Mouse (Mus musculus) kidney, embryonic 15.5 days (tissue): ENCODE data around the gene Tbx10. TPM values are rescaled to one million over a fixed set of nuclear protein-coding genes. Genes with fewer than 3 reads are reported as not detected.
"Not testable (repeated sequence)": the region's sequence is repeated elsewhere in the genome, so short reads cannot be mapped to it uniquely, and the experiment has no call there.

Experiments used
- ATAC-seq: fragments of 200-750 bp; cut with Nextera tagmentation; replicated peaks from 2 replicates; pipeline ENCODE4 v1.8.0; 2017; ENCODE audit warnings: moderate TSS enrichment; ENCODE audit not compliant: low FRiP score
- H3K27ac ChIP-seq: fragments of 300-500 bp; sonication (generic); 2 replicates; pipeline ENCODE4 v1.5.1; 2015; ENCODE audit warnings: mild to moderate bottlenecking, inconsistent platforms
- H3K27me3 ChIP-seq: fragments of 300-500 bp; sonication (generic); 2 replicates; pipeline ENCODE4 v1.6.1; 2015; ENCODE audit warnings: inconsistent platforms
- H3K36me3 ChIP-seq: fragments of 300-500 bp; sonication (generic); 2 replicates; pipeline ENCODE4 v1.6.1; 2015; ENCODE audit warnings: inconsistent platforms
- H3K4me1 ChIP-seq: fragments of 300-500 bp; sonication (generic); 2 replicates; pipeline ENCODE4 v1.6.1; 2015; ENCODE audit warnings: inconsistent platforms
- H3K4me2 ChIP-seq: fragments of 300-500 bp; sonication (generic); 2 replicates; pipeline ENCODE4 v1.6.1; 2015; ENCODE audit warnings: moderate library complexity, mild to moderate bottlenecking, inconsistent platforms
- H3K4me3 ChIP-seq: fragments of 300-500 bp; sonication (generic); replicated peaks from 2 replicates; pipeline ENCODE4 v1.5.1; 2015; ENCODE audit warnings: mild to moderate bottlenecking, inconsistent platforms
- H3K9ac ChIP-seq: fragments of 300-500 bp; sonication (generic); 2 replicates; pipeline ENCODE4 v1.6.1; 2015; ENCODE audit warnings: mild to moderate bottlenecking, inconsistent platforms
- H3K9me3 ChIP-seq: fragments of 300-500 bp; sonication (generic); replicated peaks from 2 replicates; pipeline ENCODE4 v1.6.1; 2016; ENCODE audit warnings: inconsistent platforms
- WGBS: fragments of 180-500 bp; shearing (Covaris S2); methylation state at CpG from one replicate; pipeline ENCODE4 v1.1.7; 2015; ENCODE audit warnings: mixed read lengths; 5-methylcytosine and 5-hydroxymethylcytosine counted together
- polyA plus RNA-seq: library from polyadenylated mRNA; unstranded; fragments of >200 nt; fragmentation: Nextera tagmentation; extraction: Ambion mirVana; gene quantifications from 2 replicates; pipeline ENCODE4 v1.2.1, GENCODE M21; 2015

Gene Tbx10
- polyA plus RNA-seq, 1 experiment from 2014 or later: 0.75 TPM

GRCm38 (mm10) chr19:4049069-4049468 lies 56.5 kb downstream of the Tbx10 start:
- not testable (repeated sequence) for H3K27me3 ChIP-seq, H3K27ac ChIP-seq, H3K9ac ChIP-seq, ATAC-seq, H3K4me1 ChIP-seq, H3K9me3 ChIP-seq, H3K36me3 ChIP-seq, H3K4me3 ChIP-seq, H3K4me2 ChIP-seq
- WGBS: 79% methylated on average over 5 of the region's 5 CpGs

Other genes with a start within 250 kb of the Tbx10 start
- gene Kmt5b, start 225.3 kb upstream of the Tbx10 start, polyA plus RNA-seq: 30.9 and 33.9 TPM in 2 replicates
- gene Chka, start 141.0 kb upstream of the Tbx10 start, polyA plus RNA-seq: 58.8 and 63.1 TPM in 2 replicates
- 43.9 and 54.6 TPM in 2 replicates for gene Tcirg1, start 85.6 kb upstream of the Tbx10 start, polyA plus RNA-seq
- gene Ndufs8, start 80.0 kb upstream of the Tbx10 start, polyA plus RNA-seq: 344 and 353 TPM in 2 replicates
- 2.9 and 4.1 TPM in 2 replicates for gene Aldh3b1, start 62.9 kb upstream of the Tbx10 start, polyA plus RNA-seq
- 18.3 and 21.2 TPM in 2 replicates for gene Unc93b1, start 57.6 kb upstream of the Tbx10 start, polyA plus RNA-seq
- 0.06 TPM in 1 of 2 replicates, not detected in the other for gene Aldh3b3, start 34.1 kb upstream of the Tbx10 start, polyA plus RNA-seq
- gene Aldh3b2, start 20.4 kb upstream of the Tbx10 start, polyA plus RNA-seq: 1.7 and 1.8 TPM in 2 replicates
- gene Acy3, start 6.2 kb upstream of the Tbx10 start, polyA plus RNA-seq: 28.6 and 35.0 TPM in 2 replicates
- gene Nudt8, start 7.8 kb downstream of the Tbx10 start, polyA plus RNA-seq: 31.2 and 36.2 TPM in 2 replicates
- 3.3 and 4.1 TPM in 2 replicates for gene Gm49405, start 7.9 kb downstream of the Tbx10 start, polyA plus RNA-seq
- gene Doc2g, start 10.6 kb downstream of the Tbx10 start, polyA plus RNA-seq: 5.0 and 5.1 TPM in 2 replicates
- gene Ndufv1, start 20.1 kb downstream of the Tbx10 start, polyA plus RNA-seq: 220 and 237 TPM in 2 replicates
- gene Gstp1, start 45.2 kb downstream of the Tbx10 start, polyA plus RNA-seq: 529 and 563 TPM in 2 replicates
- gene Gstp2, start 53.3 kb downstream of the Tbx10 start, polyA plus RNA-seq: 2.4 and 14.9 TPM in 2 replicates
- gene Gstp3, start 66.8 kb downstream of the Tbx10 start, polyA plus RNA-seq: 0.73 and 1.4 TPM in 2 replicates
- gene Cabp2, start 88.8 kb downstream of the Tbx10 start, polyA plus RNA-seq: 0.22 and 0.84 TPM in 2 replicates
- 116 and 117 TPM in 2 replicates for gene Cdk2ap2, start 104.4 kb downstream of the Tbx10 start, polyA plus RNA-seq
- 14.0 and 15.8 TPM in 2 replicates for gene Pitpnm1, start 107.2 kb downstream of the Tbx10 start, polyA plus RNA-seq
- gene Aip, start 133.1 kb downstream of the Tbx10 start, polyA plus RNA-seq: 98.0 and 108 TPM in 2 replicates
- gene Gpr152, start 147.0 kb downstream of the Tbx10 start, polyA plus RNA-seq: not detected in 2 replicates
- 0.05 and 0.10 TPM in 2 replicates for gene Cabp4, start 151.3 kb downstream of the Tbx10 start, polyA plus RNA-seq
- 165 and 174 TPM in 2 replicates for gene Coro1b, start 155.9 kb downstream of the Tbx10 start, polyA plus RNA-seq
- 0.42 and 1.2 TPM in 2 replicates for gene Ptprcap, start 160.9 kb downstream of the Tbx10 start, polyA plus RNA-seq
- gene Rps6kb2, start 170.6 kb downstream of the Tbx10 start, polyA plus RNA-seq: 51.5 and 58.5 TPM in 2 replicates
- 2.9 and 3.1 TPM in 2 replicates for gene Carns1, start 182.7 kb downstream of the Tbx10 start, polyA plus RNA-seq
- 2.4 and 3.0 TPM in 2 replicates for gene Tbc1d10c, start 198.5 kb downstream of the Tbx10 start, polyA plus RNA-seq
- 953 and 971 TPM in 2 replicates for gene Ppp1ca, start 199.3 kb downstream of the Tbx10 start, polyA plus RNA-seq
- 37.2 and 38.2 TPM in 2 replicates for gene Rad9a, start 208.9 kb downstream of the Tbx10 start, polyA plus RNA-seq
- 5.1 and 6.8 TPM in 2 replicates for gene Clcf1, start 221.5 kb downstream of the Tbx10 start, polyA plus RNA-seq
- not detected in 2 replicates for gene AC109138.7, start 221.6 kb downstream of the Tbx10 start, polyA plus RNA-seq
- gene Pold4, start 239.1 kb downstream of the Tbx10 start, polyA plus RNA-seq: 23.2 and 27.4 TPM in 2 replicates